Mouse (Mus musculus): Measurements from ENCODE around the gene Znrf3.

The Znrf3 gene

GRCm38 (mm10) chr11:5314796-5315195 is 129.9 kb downstream of the Znrf3 start:
- no peak for DNase-seq

- DNase-seq, result no peak
Observed at GRCm38 (mm10) chr11:5314330-5314741, 130.3 kb downstream of the Znrf3 start.

- no peak for DNase-seq
Observed at GRCm38 (mm10) chr11:5307024-5307905, 137.4 kb downstream of the Znrf3 start.

- DNase-seq, result no peak
Observed at GRCm38 (mm10) chr11:5306017-5306416, 138.6 kb downstream of the Znrf3 start.

- DNase-seq, result no peak
Observed at GRCm38 (mm10) chr11:5304526-5304925, 140.1 kb downstream of the Znrf3 start.

- peak; percentile 25 for DNase-seq
Observed at GRCm38 (mm10) chr11:5298007-5298372, 146.7 kb downstream of the Znrf3 start.

- DNase-seq, result peak; percentile 69
Observed at GRCm38 (mm10) chr11:5297148-5298006, 147.3 kb downstream of the Znrf3 start.

GRCm38 (mm10) chr11:5296576-5297115 is 148.0 kb downstream of the Znrf3 start:
- peak; percentile 36 for DNase-seq

- DNase-seq, result no peak
Observed at GRCm38 (mm10) chr11:5294805-5295204, 149.8 kb downstream of the Znrf3 start.

- DNase-seq, result peak; percentile 84
Observed at GRCm38 (mm10) chr11:5290691-5291090, 154.0 kb downstream of the Znrf3 start.

GRCm38 (mm10) chr11:5289826-5290580 is 154.6 kb downstream of the Znrf3 start:
- DNase-seq, result no peak

GRCm38 (mm10) chr11:5283987-5284386 is 160.7 kb downstream of the Znrf3 start:
- no peak for DNase-seq

GRCm38 (mm10) chr11:5280932-5281331 is 163.7 kb downstream of the Znrf3 start:
- DNase-seq, result no peak

- DNase-seq, result no peak
Observed at GRCm38 (mm10) chr11:5278463-5278862, 166.2 kb downstream of the Znrf3 start.

GRCm38 (mm10) chr11:5277307-5277971 is 167.2 kb downstream of the Znrf3 start:
- DNase-seq, result no peak

GRCm38 (mm10) chr11:5275216-5275615 is 169.4 kb downstream of the Znrf3 start:
- no peak for DNase-seq

GRCm38 (mm10) chr11:5272536-5273234 is 172.0 kb downstream of the Znrf3 start:
- DNase-seq, result no peak

- no peak for DNase-seq
Observed at GRCm38 (mm10) chr11:5272066-5272360, 172.6 kb downstream of the Znrf3 start.

- no peak for DNase-seq
Observed at GRCm38 (mm10) chr11:5271274-5272065, 173.2 kb downstream of the Znrf3 start.

- no peak for DNase-seq
Observed at GRCm38 (mm10) chr11:5269846-5270461, 174.7 kb downstream of the Znrf3 start.

Data from thymus, postnatal 4 days (tissue).